Mouse (Mus musculus): Measurements from ENCODE around the gene Oit1. TPM values are rescaled to one million over a fixed set of nuclear protein-coding genes. Genes with fewer than 3 reads are reported as not detected.
A peak's percentile ranks its signal among the peaks of the same experiment; 100 is the strongest.

Oit1 gene
- polyA plus RNA-seq, 1 experiment from 2014 or later: 0.26 TPM

DNA sequence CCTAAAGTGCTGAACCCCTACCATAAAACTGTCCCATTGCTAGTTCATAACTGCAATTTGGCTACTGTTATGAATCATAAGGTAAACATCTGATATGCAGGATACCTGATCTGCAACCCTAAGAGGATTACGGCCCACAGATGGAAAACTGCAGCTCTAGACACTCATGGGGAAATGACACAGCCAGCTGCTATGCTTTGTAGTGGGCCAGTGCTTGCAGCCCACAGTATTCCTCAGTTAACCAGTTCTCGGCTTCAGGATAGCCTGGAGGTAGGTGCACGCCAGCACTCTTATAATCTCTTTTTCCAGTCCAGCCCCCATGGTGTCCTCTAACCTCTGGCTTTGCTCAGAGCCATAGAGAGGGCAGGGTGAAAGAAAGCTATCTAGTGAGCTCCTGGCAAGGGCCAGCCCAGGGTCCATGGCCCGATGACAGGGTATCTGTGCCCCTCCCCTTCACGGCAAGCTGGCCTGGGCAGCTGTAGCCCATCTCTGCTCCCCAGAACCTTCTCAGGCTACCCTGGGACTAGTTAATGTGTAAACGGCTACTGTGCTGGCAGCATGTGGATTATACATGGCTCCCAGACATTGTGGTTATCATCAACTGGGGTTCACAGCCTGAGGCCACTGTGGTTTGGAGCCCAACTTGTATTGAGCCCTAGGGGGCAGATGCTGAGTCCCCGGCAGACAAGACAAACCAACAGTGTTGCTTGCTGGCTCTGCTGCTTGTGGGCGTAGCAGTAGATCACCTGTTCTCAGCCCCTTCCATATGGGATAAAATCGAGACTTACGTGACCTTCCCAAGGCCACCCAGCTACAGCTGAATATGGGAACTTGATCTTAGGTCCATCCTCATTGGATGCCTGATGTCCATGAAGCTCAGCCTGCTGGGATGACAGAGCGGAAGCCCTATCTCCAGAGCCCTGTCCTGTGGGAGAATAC, 46.0 kb downstream of the Oit1 start:
- Histone ChIP-seq H3K27me3 (no peaks in the 10 kb centered on the region), H3K27ac (peak overlapping the region; percentile 12; the same call in 1 of the 2 replicates), H3K9me3 (no peaks in the 10 kb centered on the region), H3K4me2 (replicated peaks) (no peak overlapping the region), H3K9ac (no peak overlapping the region), H3K36me3 (no peaks in the 10 kb centered on the region), H3K4me3 (no peak overlapping the region), H3K4me1 (peaks cover 14% of the 10 kb centered on the region)
- no peak for ATAC-seq (ENCODE audit: insufficient number of reproducible peaks, insufficient read depth, low FRiP score, low TSS enrichment)
- 64% methylated on average over 11 of the region's 11 CpGs for WGBS

DNA sequence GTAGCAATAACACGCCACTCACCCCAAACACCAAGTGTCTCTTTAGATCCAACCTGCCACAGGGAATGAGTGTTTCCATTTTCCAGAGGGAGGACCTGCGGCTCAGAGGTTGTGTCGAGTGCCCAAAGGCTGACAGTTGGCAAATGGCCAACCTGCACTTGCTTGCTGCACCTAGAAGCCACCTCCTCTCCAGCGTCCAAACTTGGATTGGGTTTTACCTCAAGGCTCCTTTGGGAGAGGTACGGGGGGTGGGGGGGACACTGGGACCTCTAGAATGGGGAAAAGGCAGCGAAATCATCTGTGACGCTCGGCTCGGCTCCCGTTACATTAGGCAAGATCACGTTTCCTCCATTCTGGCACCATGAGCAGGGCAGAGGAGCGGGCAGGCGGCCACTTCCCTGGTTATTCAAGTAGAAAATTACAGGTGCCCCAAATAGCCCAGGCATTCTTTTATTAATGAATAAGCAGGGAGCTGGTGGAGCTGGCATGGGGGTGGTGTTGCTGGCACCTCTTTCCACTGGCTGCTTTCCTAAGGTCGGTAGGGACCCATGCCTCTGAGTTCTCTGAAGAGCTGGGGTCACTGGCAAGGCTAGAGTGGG, 47.1 kb downstream of the Oit1 start:
- Histone ChIP-seq H3K4me3 (no peak overlapping the region), H3K9ac (no peak overlapping the region), H3K9me3 (no peaks in the 10 kb centered on the region), H3K27ac (no peak overlapping the region), H3K4me1 (peaks cover 20% of the 10 kb centered on the region), H3K36me3 (no peaks in the 10 kb centered on the region), H3K27me3 (no peaks in the 10 kb centered on the region), H3K4me2 (replicated peaks) (no peak overlapping the region)
- 65% methylated on average over 14 of the region's 14 CpGs for WGBS
- ATAC-seq (ENCODE audit: insufficient number of reproducible peaks, insufficient read depth, low FRiP score, low TSS enrichment): no peak

DNA sequence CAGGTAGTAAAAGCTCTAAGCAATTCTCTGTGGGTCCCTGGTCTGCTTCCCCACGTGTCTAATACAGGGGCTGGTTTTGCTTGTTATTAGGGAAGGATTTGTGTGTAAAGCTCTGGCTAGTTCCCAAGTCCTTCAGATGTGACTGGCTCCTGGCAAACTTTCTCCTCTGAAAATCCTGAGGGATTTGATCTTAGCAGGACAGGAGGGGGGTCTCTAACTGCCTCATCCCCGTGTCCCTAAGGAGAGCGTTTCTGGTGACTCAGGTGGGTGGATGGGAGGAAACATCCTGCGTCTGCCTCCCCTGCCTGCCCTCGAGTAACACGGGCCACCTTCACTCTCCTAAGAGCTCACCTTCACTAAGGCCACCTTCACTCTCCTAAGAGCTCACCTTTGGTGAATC, 48.2 kb downstream of the Oit1 start:
- no peak overlapping the region for H3K27ac ChIP-seq
- H3K36me3 ChIP-seq: no peaks in the 10 kb centered on the region
- no peak for ATAC-seq (ENCODE audit: insufficient number of reproducible peaks, insufficient read depth, low FRiP score, low TSS enrichment)
- H3K27me3 ChIP-seq: no peaks in the 10 kb centered on the region
- peaks cover 20% of the 10 kb centered on the region for H3K4me1 ChIP-seq
- no peak overlapping the region for H3K4me3 ChIP-seq
- WGBS: 68% methylated on average over 6 of the region's 6 CpGs
- no peak overlapping the region for H3K4me2 ChIP-seq (replicated peaks)
- H3K9ac ChIP-seq: no peak overlapping the region
- H3K9me3 ChIP-seq: no peaks in the 10 kb centered on the region

DNA sequence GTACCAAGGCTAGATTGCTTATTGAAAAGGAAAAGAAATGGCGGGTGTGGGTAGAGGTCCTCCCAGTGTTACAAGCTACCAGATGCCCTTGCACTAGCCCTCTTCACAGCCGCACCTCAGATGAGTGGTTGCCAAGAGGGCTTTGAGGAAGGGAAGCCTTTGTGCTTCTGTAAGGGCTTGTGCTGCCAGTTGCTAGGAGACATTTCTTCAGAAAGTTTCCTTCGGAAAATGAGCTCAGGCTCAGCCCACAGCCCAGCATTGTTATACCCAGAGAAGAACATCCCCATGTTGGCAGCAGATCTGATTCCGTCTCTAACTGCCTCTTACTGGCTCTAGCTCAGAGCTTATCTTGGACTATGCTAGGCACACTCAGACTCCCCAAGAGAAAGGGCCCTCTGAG, 49.0 kb downstream of the Oit1 start:
- no peak overlapping the region for H3K9ac ChIP-seq
- H3K36me3 ChIP-seq: no peaks in the 10 kb centered on the region
- peaks cover 20% of the 10 kb centered on the region for H3K4me1 ChIP-seq
- H3K27ac ChIP-seq: no peak overlapping the region
- no peak for ATAC-seq (ENCODE audit: insufficient number of reproducible peaks, insufficient read depth, low FRiP score, low TSS enrichment)
- H3K9me3 ChIP-seq: no peaks in the 10 kb centered on the region
- H3K4me3 ChIP-seq: no peak overlapping the region
- no peaks in the 10 kb centered on the region for H3K27me3 ChIP-seq
- WGBS: 68% methylated on average over 4 of the region's 4 CpGs
- no peak overlapping the region for H3K4me2 ChIP-seq (replicated peaks)

GRCm38 (mm10) chr14:8327371-8327770, 51.2 kb downstream of the Oit1 start:
- Histone ChIP-seq H3K4me2 (replicated peaks) (no peak overlapping the region), H3K9ac (no peak overlapping the region), H3K36me3 (no peaks in the 10 kb centered on the region), H3K4me3 (no peak overlapping the region), H3K27ac (peak overlapping the region; percentile 46; the same call in 1 of the 2 replicates), H3K4me1 (peaks cover 16% of the 10 kb centered on the region), H3K9me3 (no peaks in the 10 kb centered on the region), H3K27me3 (no peaks in the 10 kb centered on the region)
- ATAC-seq (ENCODE audit: insufficient number of reproducible peaks, insufficient read depth, low FRiP score, low TSS enrichment): no peak
- 22% methylated on average over 1 of the region's 1 CpGs for WGBS

DNA sequence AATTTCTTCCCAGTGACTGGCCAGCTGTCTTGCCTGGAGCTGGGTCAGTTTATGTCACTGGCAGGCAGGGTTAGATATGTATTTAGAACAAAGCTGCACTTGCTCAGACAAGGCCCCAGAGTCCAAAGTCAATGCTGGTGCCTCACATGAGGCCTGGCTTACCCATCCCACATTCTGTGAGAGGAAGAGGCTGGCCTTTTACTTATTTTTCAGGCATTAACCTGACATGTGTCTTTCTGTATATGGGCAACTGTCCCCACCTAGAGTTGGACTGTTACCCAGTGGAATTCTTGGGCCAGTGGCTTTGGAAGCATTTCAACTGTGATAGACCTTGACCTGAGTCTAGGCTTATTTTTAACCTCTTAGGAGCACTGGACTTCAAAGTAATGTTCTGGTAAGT, 51.6 kb downstream of the Oit1 start:
- Histone ChIP-seq H3K4me1 (peaks cover 13% of the 10 kb centered on the region), H3K27ac (peak overlapping the region; percentile 46; the same call in 1 of the 2 replicates), H3K9me3 (no peaks in the 10 kb centered on the region), H3K4me3 (no peak overlapping the region), H3K4me2 (replicated peaks) (no peak overlapping the region), H3K36me3 (no peaks in the 10 kb centered on the region), H3K27me3 (no peaks in the 10 kb centered on the region), H3K9ac (no peak overlapping the region)
- no peak for ATAC-seq (ENCODE audit: insufficient number of reproducible peaks, insufficient read depth, low FRiP score, low TSS enrichment)

DNA sequence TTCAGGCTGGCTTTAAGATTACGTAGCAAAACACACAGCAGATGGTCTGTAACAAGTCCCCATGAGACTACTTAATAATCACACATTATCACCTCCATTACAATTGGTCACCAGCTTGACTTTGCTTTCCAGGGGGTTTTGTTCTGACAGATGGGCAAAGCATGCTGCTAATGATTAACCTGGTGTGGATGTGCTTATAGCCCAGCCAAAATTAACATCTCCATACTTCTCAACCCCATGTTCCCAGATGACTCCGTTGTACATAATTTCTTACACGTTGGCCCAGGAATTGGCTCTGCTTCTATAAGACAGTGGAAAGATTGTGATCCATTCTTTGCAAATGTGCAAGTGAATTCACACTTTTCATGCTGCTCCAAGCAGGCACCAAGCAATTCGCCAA, 52.8 kb downstream of the Oit1 start:
- H3K4me2 ChIP-seq (replicated peaks): no peak overlapping the region
- H3K4me3 ChIP-seq: no peak overlapping the region
- H3K27ac ChIP-seq: no peak overlapping the region
- 85% methylated on average over 4 of the region's 4 CpGs for WGBS
- H3K9me3 ChIP-seq: no peaks in the 10 kb centered on the region
- H3K9ac ChIP-seq: no peak overlapping the region
- no peaks in the 10 kb centered on the region for H3K27me3 ChIP-seq
- no peak for ATAC-seq (ENCODE audit: insufficient number of reproducible peaks, insufficient read depth, low FRiP score, low TSS enrichment)
- peaks cover 5% of the 10 kb centered on the region for H3K4me1 ChIP-seq
- no peaks in the 10 kb centered on the region for H3K36me3 ChIP-seq

- H3K4me1 ChIP-seq: peaks cover 20% of the 10 kb centered on the region
- H3K27me3 ChIP-seq: peaks cover 32% of the 10 kb centered on the region
- WGBS: 79% methylated on average over 3 of the region's 3 CpGs
- no peaks in the 10 kb centered on the region for H3K36me3 ChIP-seq
- no peak for ATAC-seq (ENCODE audit: insufficient number of reproducible peaks, insufficient read depth, low FRiP score, low TSS enrichment)
- no peaks in the 10 kb centered on the region for H3K9me3 ChIP-seq
- H3K9ac ChIP-seq: no peak overlapping the region
- H3K27ac ChIP-seq: no peak overlapping the region
- H3K4me2 ChIP-seq (replicated peaks): no peak overlapping the region
- H3K4me3 ChIP-seq: no peak overlapping the region
These were observed 58.0 kb downstream of the Oit1 start for GRCm38 (mm10) chr14:8320528-8320927.

- 9% methylated on average over 41 of the region's 41 CpGs for WGBS
- no peak for ATAC-seq (ENCODE audit: insufficient number of reproducible peaks, insufficient read depth, low FRiP score, low TSS enrichment)
- Histone ChIP-seq H3K9me3 (no peaks in the 10 kb centered on the region), H3K27ac (no peak within 1 kb of the TSS), H3K9ac (peak within 1 kb of the TSS; percentile 34), H3K4me3 (peak within 1 kb of the TSS; percentile 29), H3K4me1 (peaks cover 26% of the 10 kb centered on the region), H3K27me3 (peaks cover 33% of the 10 kb centered on the region), H3K4me2 (replicated peaks) (peak within 1 kb of the TSS; percentile 55), H3K36me3 (no peaks in the 10 kb centered on the region)
These were observed 61.1 kb downstream of the Oit1 start, which contains the start of gene Fam107a for GRCm38 (mm10) chr14:8317194-8318097. Gene Fam107a, minus strand, starts transcription at chr14:8318023.

GRCm38 (mm10) chr14:8316366-8317193, 62.0 kb downstream of the Oit1 start:
- H3K4me3 ChIP-seq: peak overlapping the region; percentile 29
- H3K9me3 ChIP-seq: no peaks in the 10 kb centered on the region
- H3K9ac ChIP-seq: peak overlapping the region; percentile 34
- H3K27me3 ChIP-seq: peaks cover 33% of the 10 kb centered on the region
- H3K4me1 ChIP-seq: peaks cover 26% of the 10 kb centered on the region
- peak overlapping the region; percentile 55 for H3K4me2 ChIP-seq (replicated peaks)
- H3K36me3 ChIP-seq: no peaks in the 10 kb centered on the region
- no peak overlapping the region for H3K27ac ChIP-seq
- WGBS: 2% methylated on average over 23 of the region's 23 CpGs
- no peak for ATAC-seq (ENCODE audit: insufficient number of reproducible peaks, insufficient read depth, low FRiP score, low TSS enrichment)

GRCm38 (mm10) chr14:8315169-8315568, 63.4 kb downstream of the Oit1 start:
- no peak overlapping the region for H3K4me3 ChIP-seq
- H3K9ac ChIP-seq: no peak overlapping the region
- H3K27ac ChIP-seq: no peak overlapping the region
- no peak for ATAC-seq (ENCODE audit: insufficient number of reproducible peaks, insufficient read depth, low FRiP score, low TSS enrichment)
- H3K4me2 ChIP-seq (replicated peaks): no peak overlapping the region
- H3K4me1 ChIP-seq: peaks cover 26% of the 10 kb centered on the region
- H3K36me3 ChIP-seq: no peaks in the 10 kb centered on the region
- peaks cover 33% of the 10 kb centered on the region for H3K27me3 ChIP-seq
- no peaks in the 10 kb centered on the region for H3K9me3 ChIP-seq
- WGBS: 72% methylated on average over 6 of the region's 6 CpGs
